Mouse (Mus musculus) adipose tissue, adult 10 weeks (tissue): ENCODE data around the gene Ddx27. TPM values are rescaled to one million over a fixed set of nuclear protein-coding genes. Genes with fewer than 3 reads are reported as not detected.

ENCODE experiments used
- polyA plus RNA-seq: library from polyadenylated mRNA; stranded (reverse); fragments of 350-450 nt; fragmentation: Illumina TruSeq; extraction: RNeasy Lipid Tissue Mini Kit (QIAGEN cat#74804); gene quantifications from one replicate; pipeline ENCODE4 v1.2.3, GENCODE M21; 2014; ENCODE audit warnings: low read depth, low replicate concordance

The Ddx27 gene
- 28.2 TPM for polyA plus RNA-seq

GRCm38 (mm10) chr2:167014702-167015381 is at the start of gene Ddx27:
Gene Ddx27 (plus strand): TSS chr2:167015193.

GRCm38 (mm10) chr2:166995796-166996532 is 19.0 kb upstream of the Ddx27 start, which contains the start of gene Stau1:
Gene Stau1 (minus strand): TSS chr2:166996299.

GRCm38 (mm10) chr2:167062965-167063880 is 48.2 kb downstream of the Ddx27 start, which contains the start of gene Znfx1:
Gene Znfx1 (minus strand): TSS chr2:167063015.

Other genes with a start within 250 kb of the Ddx27 start
- 2.6 TPM for gene Trp53rkb, start 222.7 kb upstream of the Ddx27 start, polyA plus RNA-seq
- 20.2 TPM for gene Arfgef2, start 209.6 kb upstream of the Ddx27 start, polyA plus RNA-seq
- 38.7 TPM for gene Cse1l, start 109.2 kb upstream of the Ddx27 start, polyA plus RNA-seq
- gene Stau1, start 18.9 kb upstream of the Ddx27 start, polyA plus RNA-seq, result 72.0 TPM
- gene Znfx1, start 47.8 kb downstream of the Ddx27 start, polyA plus RNA-seq, result 51.5 TPM
- 7.3 TPM for gene Kcnb1, start 175.0 kb downstream of the Ddx27 start, polyA plus RNA-seq
- gene Ptgis, start 225.4 kb downstream of the Ddx27 start, polyA plus RNA-seq, result 30.7 TPM